Mouse (Mus musculus): ENCODE results near the gene March4.

Gene March4

DNA sequence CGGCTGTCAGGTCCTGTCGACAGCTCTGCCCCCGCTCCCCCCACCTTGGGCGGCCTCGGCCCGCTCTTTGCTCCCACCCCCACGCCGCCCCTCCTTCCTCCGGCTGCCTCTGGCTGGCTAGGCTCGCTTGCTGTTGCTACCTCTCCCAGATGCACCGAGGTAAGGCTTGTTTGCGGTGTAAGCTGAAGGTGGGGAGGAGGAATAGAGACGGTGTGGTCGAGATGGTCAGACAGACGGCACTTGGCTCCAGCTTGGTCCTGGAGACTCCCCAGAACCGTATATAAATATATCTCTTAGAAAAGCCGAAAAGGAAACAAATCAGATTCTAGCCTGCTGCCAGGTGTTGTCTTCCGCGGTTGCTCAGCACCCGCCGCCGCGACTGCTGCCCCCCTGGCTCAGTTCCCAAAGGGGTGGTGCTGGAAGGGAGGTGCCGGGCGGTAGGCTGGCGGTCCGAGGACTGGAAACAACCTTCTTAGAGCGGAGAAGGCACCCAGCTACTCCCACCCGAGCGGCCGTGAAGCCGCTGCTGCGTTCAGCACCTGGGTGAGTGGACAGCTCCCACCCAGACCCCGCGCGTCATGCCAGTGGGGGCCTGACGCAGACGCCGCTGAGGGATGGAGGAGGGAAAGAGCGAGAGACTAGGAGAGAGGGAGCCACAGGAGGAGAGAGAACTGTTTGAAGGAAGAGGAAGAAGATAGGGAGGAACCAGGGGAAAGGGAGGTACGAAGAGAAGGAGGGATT is at the start of gene March4:
March4 (minus strand) TSS at position 320 of the 741 bp plus-strand sequence.
- DNase-seq (ENCODE audit: low spot score): no peak

DNA sequence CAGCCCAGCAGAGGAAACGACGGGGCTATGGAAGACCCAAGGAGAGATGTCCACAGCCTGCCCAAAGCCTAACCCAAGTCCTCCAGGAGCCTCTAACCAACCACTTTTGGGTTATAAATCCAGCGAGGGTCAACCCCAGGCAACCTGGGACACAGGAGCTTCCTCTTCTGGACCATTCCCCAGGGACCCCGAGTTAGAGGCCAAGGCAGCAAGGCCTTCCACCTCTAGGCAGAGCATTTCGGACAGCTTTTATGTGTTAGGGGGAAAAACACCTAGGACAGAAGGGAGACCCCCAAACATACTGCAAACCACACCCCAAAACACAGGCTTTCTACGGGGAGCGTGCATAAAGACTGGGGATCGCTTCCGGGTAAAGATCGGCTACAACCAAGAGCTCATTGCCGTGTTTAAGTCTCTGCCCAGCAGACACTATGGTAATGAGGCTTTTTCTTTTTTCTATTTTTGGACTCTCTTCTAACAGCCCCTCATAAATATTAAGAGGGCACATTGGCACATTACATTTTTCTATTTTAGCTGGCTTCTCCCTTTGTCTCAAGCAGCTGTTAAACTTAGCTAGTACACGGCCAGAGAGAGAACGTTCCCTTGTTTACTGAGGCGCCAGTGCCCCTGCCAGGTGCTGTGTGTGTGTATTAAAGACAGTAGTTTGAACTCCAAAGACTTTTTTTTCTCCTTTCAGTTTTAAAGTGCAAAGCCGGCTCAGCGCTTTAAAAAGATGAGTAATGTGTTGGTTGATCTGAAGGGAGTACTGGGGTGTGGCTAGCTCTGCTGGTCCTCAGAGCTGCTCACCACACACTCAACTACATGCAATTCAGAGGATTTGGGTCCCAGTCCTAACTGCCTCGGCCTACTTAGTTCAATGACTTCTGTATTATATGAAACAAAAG is 49.5 kb upstream of the March4 start:
- DNase-seq (ENCODE audit: low spot score): no peak

DNA sequence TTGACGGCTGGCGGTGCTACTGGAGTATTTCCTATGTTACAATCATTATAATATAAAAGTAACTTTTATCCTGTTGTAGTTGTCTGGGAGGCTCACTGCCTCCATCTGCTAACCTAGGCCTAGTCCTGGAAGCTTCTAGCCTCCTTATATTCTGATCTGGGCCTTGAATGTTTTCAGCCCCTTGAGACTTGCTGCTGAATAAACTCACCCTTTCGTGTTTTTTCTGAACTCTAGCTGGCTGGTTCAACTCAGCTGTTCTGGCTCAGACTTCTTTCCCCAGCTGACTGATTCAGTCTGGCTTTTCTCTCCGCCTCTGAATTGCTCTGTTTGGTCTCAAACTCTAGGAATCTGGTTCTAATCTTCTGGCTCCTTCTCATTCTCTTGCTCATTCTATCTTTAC is 47.2 kb upstream of the March4 start:
- DNase-seq (ENCODE audit: low spot score): no peak

DNA sequence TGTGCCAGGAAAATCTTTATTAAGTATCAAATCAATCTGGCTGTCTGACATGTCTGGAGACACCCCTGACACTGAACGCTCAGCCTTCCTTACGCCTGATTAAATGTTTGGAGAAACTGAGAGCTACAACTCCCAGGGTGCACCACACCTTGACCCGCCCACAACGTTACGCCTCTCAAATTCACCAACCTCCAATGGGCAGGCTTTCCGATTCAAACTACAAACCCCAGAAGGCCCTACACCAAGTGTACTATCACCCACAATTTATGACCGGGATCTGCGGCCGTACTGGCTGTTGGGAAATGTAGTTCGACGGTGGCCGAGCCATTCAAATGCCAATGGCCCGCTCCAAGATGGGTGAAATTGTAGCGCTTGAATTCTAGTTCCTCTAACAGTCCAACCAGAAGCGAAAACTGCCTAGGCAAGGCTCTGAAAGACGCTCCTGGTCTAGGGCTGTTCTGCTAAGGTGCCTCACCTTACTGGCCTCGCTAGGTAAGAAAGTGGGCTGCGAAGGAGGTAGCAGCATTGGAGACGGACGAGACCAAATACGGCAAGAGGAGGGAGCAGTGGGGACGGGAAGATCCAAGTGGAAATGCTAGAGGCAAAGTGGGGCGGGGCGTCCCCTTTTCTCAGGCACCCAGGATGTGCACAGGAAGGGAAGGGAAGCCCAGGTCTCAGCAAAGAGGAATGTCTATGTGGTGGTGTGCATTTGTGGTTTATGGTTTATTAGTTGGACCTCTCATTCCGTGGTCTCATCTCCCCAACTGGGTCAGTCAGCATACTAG is 46.4 kb upstream of the March4 start, which contains the start of gene Smarcal1:
Smarcal1 (plus strand) TSS at position 305 of the 785 bp plus-strand sequence.
- DNase-seq (ENCODE audit: low spot score): peak; percentile 94

DNA sequence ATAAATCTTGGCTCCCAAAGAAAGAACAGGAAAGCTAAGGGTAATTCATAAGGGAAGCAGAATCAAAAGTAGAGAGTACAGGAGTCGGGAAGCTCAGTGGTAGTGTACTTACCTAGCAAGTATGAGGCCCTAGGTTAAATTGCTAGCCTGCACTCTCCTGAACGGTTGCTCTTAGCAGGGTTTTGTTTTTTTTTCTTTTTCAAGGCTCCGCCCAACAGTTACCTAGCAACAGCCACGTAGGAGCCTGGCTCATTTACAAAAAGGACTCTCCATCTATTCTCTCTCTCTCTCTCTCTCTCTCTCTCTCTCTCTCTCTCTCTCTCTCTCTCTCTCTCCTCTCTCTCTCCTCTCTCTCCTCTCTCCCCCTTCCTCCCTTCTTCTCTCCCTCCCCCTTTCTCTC is 42.1 kb upstream of the March4 start:
- no peak for DNase-seq (ENCODE audit: low spot score)

DNA sequence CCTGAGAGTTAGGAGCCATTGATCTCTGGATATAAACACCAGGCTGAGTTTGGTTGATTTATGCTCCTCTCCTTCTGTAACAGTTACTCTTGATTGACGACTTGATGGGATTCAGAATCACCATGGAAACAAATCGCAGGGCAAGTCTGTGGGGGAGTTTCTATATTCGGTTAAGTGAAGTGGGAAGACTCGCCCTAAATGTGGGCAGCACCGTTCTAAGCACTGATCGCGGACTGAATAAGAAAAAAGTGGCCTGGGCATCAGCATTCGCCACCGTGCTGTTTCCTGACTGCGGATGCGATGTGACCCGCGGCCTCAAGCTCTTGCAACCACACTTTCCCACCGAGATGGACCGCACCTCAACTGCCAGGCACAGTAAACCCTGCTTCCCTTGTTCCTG is 41.6 kb upstream of the March4 start:
- no peak for DNase-seq (ENCODE audit: low spot score)

DNA sequence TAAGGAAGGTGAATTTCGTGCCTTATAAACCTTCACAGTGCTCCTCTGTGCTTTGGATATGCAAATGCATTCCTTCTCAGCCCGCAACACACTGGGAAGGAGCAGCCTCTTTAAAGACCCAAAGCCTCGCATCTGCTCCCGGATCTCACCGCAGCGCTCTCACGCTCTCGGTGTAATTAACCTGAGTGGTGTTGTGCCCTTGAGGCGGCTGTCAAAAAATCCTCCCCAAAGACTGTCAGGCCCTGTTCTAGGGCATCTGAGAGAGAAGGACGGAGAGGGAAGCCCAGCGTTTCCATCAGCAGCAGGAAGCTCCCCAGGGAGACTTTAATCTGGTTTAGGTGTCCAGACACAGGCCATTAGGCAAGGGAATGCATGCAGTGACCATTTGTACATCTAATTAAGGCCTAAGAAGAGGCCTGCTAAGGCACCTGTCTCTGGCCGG is 40.8 kb upstream of the March4 start:
- DNase-seq (ENCODE audit: low spot score): no peak

DNA sequence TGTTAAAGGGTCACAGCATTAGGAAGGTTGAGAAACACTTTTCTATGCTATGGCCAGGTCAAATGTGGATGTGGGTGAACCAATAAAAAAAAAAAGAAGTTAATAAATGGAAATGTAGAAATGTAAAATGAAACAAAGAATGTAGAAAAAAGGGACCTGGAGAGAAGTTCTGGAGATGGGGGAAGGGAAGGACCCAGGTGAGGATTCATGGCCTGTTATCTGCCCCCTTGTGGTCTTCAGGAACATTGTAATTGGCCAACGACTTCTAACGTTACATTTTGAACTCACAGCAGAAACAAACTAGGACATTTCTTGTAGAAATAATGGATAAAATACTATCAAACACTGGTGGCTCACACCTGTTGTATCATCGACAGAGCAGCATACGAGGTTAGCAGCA is 38.4 kb upstream of the March4 start:
- no peak for DNase-seq (ENCODE audit: low spot score)

DNA sequence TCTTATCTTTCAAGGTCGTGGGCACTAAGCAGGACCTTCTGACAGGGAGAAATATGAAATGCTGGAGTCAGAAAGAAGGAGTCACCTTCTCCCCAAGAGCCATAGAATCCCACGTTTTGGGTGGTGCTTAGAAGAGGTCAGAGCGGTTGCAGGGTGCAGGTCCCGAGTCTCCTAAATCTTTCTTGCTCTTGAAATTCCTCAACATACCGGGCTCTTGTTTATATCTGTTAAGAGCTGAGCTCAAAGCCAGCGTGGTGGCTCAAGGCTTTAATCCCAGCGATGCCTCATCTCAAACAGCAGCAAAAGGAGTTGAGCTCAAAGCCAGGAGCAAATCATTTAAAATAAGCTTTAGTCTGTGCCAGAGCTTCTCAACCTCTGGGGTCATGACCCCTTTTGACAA is 37.9 kb upstream of the March4 start:
- no peak for DNase-seq (ENCODE audit: low spot score)

DNA sequence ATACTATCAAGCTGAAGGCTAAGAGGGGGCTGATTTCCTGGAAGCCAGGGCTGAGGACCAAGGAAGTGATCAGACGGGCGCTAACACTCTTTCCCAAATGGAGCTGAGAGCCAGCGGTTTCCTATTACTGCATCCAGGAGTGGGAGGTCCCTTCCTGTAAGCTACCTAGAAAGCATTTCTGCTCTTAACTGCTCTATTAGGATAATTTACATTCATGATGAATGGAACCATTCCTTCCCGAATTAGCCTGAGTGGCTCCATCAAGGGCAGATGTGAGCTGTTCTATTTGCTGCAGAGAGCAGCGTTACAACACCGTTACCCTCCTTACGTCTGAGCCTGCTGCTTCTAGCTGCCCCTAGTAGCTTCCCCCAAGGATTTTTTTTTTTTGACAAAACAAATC is 37.3 kb upstream of the March4 start:
- no peak for DNase-seq (ENCODE audit: low spot score)

DNA sequence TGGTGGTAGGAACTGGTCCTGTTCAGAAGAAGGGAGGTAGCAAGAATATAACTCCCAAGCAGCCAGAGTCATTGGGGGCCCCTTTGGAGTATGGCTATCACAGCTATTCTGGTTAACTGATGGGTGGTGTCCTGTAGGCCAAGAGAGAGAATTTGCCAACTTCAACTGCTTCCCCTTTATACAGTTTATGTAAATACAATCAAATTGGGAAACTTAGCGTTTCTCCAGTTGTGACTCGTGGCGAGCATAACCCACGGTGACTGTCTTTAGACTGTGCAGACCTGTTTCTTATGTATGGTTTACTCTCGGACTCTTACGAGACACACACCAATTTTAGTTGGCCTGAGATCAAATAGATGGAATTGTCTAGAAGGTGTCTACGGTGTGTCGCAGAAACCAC is 32.0 kb upstream of the March4 start:
- no peak for DNase-seq (ENCODE audit: low spot score)

DNA sequence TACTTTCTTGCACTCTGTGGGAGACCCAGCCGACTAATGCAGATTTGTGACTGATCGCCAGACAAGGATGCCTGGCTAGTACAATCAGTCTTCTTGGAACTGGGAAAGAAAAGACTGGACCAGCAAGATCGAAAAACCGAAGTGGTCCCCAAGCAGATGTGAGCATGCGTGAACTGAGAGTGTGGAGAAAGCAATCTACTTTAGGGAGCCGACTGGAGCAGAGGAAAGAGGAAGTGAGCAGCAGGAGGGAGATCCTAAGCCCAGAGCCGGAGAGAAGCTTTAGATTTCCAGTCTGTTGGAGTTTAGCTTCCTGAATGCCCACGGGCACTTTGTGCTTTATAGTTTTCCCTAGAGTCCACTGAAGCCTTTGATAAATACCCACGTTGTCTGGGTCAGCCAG is 30.3 kb upstream of the March4 start:
- DNase-seq (ENCODE audit: low spot score): no peak

DNA sequence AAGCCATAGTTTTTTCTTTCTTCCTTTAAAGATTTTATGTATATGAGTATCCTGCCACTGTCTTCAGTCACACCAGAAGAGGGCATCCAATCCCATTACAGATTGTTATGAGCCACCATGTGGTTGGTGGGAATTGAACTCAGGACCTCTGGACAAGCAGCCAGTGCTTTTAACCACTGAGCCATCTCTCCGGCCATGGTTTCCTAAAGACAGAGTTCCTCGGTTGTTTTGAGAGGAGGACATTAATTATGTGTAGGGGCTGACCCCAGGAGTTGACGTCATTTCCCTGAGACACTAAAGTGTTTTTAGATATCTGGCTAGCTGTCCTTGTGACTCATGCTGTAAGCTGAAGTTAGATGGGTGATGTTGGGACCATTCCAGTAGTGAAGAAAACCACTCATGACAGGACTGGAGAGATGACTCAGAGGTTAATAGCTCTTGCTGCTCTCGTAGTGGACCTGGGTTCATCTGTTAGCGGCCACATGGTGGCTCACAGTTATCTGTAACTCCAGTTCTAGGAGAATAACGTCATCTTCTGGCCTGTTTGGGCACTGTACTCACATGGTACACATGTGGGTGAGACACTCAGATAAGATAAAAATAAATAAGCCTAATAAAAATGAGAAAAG is 27.7 kb upstream of the March4 start:
- no peak for DNase-seq (ENCODE audit: low spot score)

DNA sequence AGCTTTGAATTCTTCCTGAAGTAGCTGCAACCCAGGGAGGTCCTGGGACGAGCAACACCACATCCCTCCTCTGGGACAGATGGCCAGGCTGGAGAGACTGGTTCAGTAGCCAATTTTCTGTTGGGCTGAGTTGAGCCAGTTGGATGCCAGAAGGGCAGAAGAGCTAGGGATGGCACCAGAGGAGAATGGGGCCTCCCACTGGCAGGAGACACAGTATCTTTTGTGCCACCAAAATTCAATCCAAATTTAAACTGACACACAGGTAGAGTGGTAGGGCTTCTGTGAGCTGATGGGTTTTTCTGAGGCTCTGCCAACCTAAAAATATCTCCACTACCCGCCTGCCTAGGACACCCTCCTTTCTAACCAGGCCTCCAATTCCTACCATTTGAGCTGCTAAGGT is 21.9 kb upstream of the March4 start:
- no peak for DNase-seq (ENCODE audit: low spot score)

DNA sequence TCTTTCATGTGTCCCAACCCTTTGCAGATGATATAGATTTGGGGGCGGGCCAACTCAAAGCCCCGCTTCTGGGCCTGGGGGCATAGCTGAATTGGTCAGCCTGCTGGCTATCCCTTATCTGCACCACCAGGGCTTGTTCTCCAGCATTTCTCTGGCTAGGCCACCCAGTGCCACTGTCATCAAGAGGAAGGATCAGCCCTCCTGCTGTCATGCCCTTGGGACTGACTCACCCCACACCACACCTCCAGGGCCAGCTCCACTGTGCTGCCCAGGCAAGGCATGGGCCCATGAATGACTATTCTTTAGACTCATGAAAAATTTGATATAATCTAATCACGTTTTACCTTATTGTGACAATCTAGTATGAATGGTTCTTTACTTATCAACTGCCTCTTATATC is 19.7 kb upstream of the March4 start:
- DNase-seq (ENCODE audit: low spot score): no peak

DNA sequence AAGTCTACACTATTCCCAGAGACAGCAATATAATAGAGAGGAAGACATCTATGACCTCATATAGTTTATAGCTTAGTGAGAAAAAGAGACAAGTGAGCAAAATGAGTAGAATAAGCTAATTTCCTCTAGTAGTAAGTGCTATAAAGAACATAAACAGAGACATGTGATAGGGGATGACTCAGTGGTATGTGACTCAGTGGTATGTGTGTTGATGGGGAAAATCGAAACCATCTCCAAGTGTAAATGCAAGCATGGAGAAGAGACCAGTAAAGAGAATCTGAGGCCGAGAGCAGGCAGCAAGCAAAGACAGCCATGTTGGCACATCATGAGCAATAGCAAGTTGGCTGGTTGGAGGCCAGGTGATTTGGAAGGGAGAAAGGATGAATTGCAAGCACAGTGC is 13.6 kb upstream of the March4 start:
- DNase-seq (ENCODE audit: low spot score): no peak

DNA sequence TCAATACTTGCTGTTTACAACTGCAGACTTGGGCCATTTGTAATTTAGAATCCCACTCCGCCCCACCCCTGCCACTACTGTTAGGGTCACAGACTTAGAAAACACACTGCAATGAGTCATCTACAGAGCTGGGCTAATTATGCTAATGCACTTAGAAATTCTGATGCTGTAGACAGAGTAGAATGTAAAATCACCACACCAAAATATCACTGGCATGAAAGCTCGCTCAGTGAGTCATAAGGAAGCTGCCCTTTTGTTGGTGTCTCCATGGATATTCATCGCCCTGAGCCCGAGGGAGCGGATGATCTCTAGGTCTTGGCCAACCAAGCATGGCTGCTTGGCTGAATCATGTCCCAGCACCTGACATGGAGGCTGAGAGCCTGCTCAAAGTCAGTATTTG is 1.5 kb upstream of the March4 start:
- no peak for DNase-seq (ENCODE audit: low spot score)

DNA sequence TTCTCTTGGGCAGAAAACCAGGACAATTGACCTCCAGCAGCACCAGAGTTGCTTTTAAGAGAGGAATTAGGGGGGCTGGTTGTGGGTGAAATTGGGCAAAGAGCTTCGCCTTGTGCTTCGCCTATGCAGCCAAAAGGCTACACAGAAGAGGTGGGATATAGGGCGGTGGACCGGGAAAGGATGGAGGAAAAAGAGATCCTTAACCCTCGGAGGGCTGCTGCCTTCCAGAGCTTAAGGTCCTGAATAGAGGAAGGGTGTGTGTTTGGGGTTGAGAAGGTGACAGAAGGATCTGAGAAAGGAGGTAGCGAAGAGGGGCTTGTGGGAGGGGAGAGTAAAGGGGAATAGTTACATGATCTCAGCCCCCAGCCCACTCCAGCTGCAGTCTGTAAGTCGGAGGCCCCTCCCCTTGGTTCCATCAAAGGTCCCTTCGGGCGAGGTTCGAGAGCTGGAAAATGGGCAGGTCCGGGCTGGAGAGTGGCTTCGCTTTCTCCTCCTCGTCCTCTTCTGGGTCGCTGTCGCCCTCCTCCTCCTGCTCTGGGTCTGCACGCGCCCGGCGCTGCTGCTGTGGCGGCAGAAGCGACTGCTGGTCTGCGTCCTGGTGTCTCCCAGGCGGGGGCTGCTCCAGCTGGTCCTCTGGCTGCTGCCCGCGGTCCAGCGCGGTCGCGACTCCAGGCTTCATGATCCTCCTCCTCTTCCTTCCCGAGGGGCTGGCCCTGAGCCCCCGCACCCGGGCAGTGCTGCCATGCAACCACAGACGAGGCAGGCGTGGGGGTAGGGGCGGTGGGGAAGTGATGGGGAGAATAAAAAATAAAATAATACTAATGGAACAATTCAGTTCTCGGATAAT is 782 bp downstream of the March4 start:
- DNase-seq (ENCODE audit: low spot score): no peak

DNA sequence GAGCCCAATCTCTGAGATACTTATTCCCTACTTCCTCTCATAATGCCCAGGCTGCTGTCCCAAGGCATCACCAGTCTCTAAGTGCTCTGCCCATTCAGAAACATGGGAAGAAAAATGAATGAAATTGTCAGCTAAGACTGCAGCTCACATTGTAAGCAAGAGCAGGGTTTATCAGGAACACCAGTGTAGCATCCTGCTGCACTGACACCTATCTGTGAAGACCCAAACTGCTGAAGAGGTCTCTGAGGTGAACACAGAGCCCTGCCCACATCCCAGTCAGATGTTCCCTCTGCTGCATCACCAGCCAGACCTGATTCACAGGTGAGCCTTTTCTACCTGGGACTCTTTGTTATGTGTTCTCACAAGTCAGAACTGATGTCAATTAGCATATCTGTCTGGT is 3.3 kb downstream of the March4 start:
- no peak for DNase-seq (ENCODE audit: low spot score)

DNA sequence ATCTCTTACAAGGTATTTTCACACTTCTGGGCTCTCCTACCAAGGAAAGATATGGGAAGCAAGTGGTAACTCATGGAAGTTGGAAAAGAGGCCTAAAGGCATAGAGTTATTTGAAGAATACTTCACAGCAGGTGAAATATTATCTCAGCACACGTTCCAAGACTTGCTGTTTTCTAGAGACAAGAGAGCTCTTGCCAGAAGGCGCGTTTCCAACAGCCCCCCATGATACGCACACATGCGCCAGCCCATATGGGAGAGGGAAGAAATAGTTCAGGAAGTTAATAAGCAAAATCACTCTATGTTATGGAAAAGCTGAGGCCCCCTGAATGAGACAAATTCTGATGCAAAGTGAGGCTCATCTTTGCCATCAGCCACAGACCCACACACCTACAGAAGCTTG is 3.8 kb downstream of the March4 start:
- DNase-seq (ENCODE audit: low spot score): no peak
